In genomic region chr10:40856703-40857102, GRCm38 (mm10) we compare ENCODE assay signal across 18 mouse cellular contexts. TPM values are rescaled to one million over a fixed set of nuclear protein-coding genes. Genes with fewer than 3 reads are reported as not detected.
"Had no signal": no experiment of that assay in that cellular context is flagged by ENCODE, and none has a peak within 500 bp of the region (broad histone marks: within the 10 kb centered on the region; RNA-seq: fewer than 3 reads in every experiment).

No protein-coding gene starts in this region.

- H3K27ac ChIP-seq: lung, embryonic 15.5 days; macrophage; midbrain, embryonic 13.5 days; neural tube, embryonic 12.5 days; stomach, embryonic 15.5 days; stomach, postnatal 0 days had no signal

- H3K4me3 ChIP-seq: lung, embryonic 15.5 days; megakaryocyte, embryonic 14.5 days; midbrain, embryonic 13.5 days; midbrain, embryonic 15.5 days; neural tube, embryonic 12.5 days; stomach, embryonic 15.5 days had no signal

- DNase-seq: lung, adult 2 months; lung, postnatal 14 days; lung, postnatal 36 days; right cerebral cortex, postnatal 14 days; thymus, adult 2 months; thymus, postnatal 25 days; thymus, postnatal 4 days had no signal

RNA-seq across cellular contexts. Expression of gene Wasf1, which starts 26.6 kb away (rescaled TPM):
- total RNA-seq: megakaryocyte progenitor cell, adult 5-6 weeks; monocyte, adult 5-6 weeks; neutrophil, adult 5-6 weeks had no signal
